Mouse (Mus musculus) liver, embryonic 14.5 days (tissue): ENCODE results near the gene Fat3. TPM values are rescaled to one million over a fixed set of nuclear protein-coding genes. Genes with fewer than 3 reads are reported as not detected.

Experiments
- ATAC-seq: fragments of 200-750 bp; cut with Nextera tagmentation; 2 replicates; pipeline ENCODE4 v1.8.0; 2017; ENCODE audit warnings: moderate number of reproducible peaks, mild to moderate bottlenecking, moderate library complexity; ENCODE audit not compliant: insufficient read depth
- DNase-seq, 3 experiments: peaks; one replicate each; pipeline ENCODE4 v3.0.0-alpha.2; 2012 to 2013; ENCODE audit warnings: low read depth in 3 of 3, low spot score in 3 of 3
- H3K27ac ChIP-seq: fragments of 300-500 bp; sonication (generic); 2 replicates; pipeline ENCODE4 v1.5.1; 2014; ENCODE audit warnings: moderate library complexity, mild to moderate bottlenecking, control low read depth, inconsistent platforms
- H3K27me3 ChIP-seq: fragments of 300-500 bp; sonication (generic); 2 replicates; pipeline ENCODE4 v1.6.1; 2014; ENCODE audit warnings: mild to moderate bottlenecking, low read length, moderate library complexity; ENCODE audit not compliant: control insufficient read depth, insufficient read depth
- H3K36me3 ChIP-seq: fragments of 300-500 bp; sonication (generic); replicated peaks from 2 replicates; pipeline ENCODE4 v1.6.1; 2014; ENCODE audit warnings: low read depth; ENCODE audit not compliant: control insufficient read depth, insufficient read depth
- H3K4me1 ChIP-seq, 2 experiments: fragments of 200-500 bp in 1 of 2; fragments of 300-500 bp in 1 of 2; sonication (generic) in 1 of 2; replicated peaks; 2 replicates each; pipeline ENCODE4 v1.6.1; 2012 to 2014; ENCODE audit warnings: antibody characterized with exemption in 1 of 2, inconsistent platforms in 1 of 2, low read length in 1 of 2; ENCODE audit not compliant: control insufficient read depth in 2 of 2, insufficient read depth in 2 of 2
- H3K4me2 ChIP-seq: fragments of 300-500 bp; sonication (generic); 2 replicates; pipeline ENCODE4 v1.6.1; 2014; ENCODE audit warnings: low read depth, mild to moderate bottlenecking, control low read depth, moderate library complexity
- H3K4me3 ChIP-seq, 2 experiments: fragments of 200-500 bp in 1 of 2; fragments of 300-500 bp in 1 of 2; sonication (generic) in 1 of 2; 2 replicates each; pipeline ENCODE4 v1.5.1; 2012 to 2014; ENCODE audit warnings: low read depth in 2 of 2, low read length in 2 of 2, mild to moderate bottlenecking in 2 of 2, control low read depth in 1 of 2, inconsistent platforms in 1 of 2, moderate library complexity in 1 of 2; ENCODE audit not compliant: insufficient read depth in 1 of 2
- H3K9ac ChIP-seq: fragments of 300-500 bp; sonication (generic); replicated peaks from 2 replicates; pipeline ENCODE4 v1.6.1; 2014; ENCODE audit warnings: mild to moderate bottlenecking, control low read depth, moderate library complexity
- H3K9me3 ChIP-seq: fragments of 300-500 bp; sonication (generic); 2 replicates; pipeline ENCODE4 v1.6.1; 2016; ENCODE audit warnings: low read length, mixed read lengths; ENCODE audit not compliant: control insufficient read depth
- CTCF ChIP-seq: IDR thresholded peaks from 2 replicates; pipeline ENCODE4 v1.5.1; 2016; ENCODE audit warnings: antibody characterized with exemption, low read depth, control low read depth
- EP300 ChIP-seq: IDR thresholded peaks from 2 replicates; pipeline ENCODE4 v1.6.1; 2016; ENCODE audit warnings: antibody characterized with exemption, low read depth
- WGBS: fragments of 180-500 bp; shearing (Covaris S2); extraction: QIAGEN DNeasy Blood & Tissue Kit; methylation state at CpG from one replicate; pipeline ENCODE4 v1.1.7; 2014; ENCODE audit not compliant: insufficient replicate concordance; 5-methylcytosine and 5-hydroxymethylcytosine counted together
- polyA plus RNA-seq, 2 experiments: library from polyadenylated mRNA; depleted of rRNA in 1 of 2; stranded (reverse) in 1 of 2; unstranded in 1 of 2; fragments of >200 nt; fragmentation: Nextera tagmentation in 1 of 2; extraction: Ambion mirVana in 1 of 2; gene quantifications; 2 replicates each; pipeline versions ENCODE4 v1.2.1 to v1.2.3; 2012 to 2014

Gene Fat3
- polyA plus RNA-seq, 2 experiments: 0.06 TPM; not detected in 1

- TF ChIP-seq EP300: no peak
- no peak for TF ChIP-seq CTCF
- DNase-seq (no peak), ATAC-seq (no peak)
- Histone ChIP-seq H3K4me3 (no peak overlapping the region), H3K36me3 (no peaks in the 10 kb centered on the region), H3K27me3 (no peaks in the 10 kb centered on the region), H3K4me2 (no peak overlapping the region), H3K4me1 (no peaks in the 10 kb centered on the region), H3K9ac (no peak overlapping the region), H3K9me3 (no peaks in the 10 kb centered on the region), H3K27ac (no peak overlapping the region)
- 66% methylated on average over 2 of the region's 2 CpGs for WGBS
Measured at GRCm38 (mm10) chr9:16256577-16257207, 244.4 kb downstream of the Fat3 start.

DNA sequence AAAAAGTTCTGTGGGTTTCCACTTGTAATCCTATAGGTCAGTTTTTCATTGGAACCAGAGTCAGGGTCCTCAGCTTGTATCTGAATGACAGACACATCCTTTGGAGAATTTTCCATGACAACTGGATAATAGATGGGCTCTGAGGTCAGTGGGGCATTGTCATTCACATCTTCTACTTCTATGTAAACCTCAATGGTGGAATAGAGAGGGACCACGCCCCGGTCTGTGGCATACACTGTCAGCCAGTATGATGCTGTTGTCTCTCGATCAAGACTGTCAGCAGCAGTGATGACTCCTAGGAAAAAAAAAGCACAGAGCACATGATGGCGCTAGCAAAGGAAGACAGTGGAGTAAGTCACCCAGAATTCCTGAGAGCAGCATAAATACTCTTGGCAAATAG, 254.3 kb downstream of the Fat3 start:
- Histone ChIP-seq H3K4me2 (no peak overlapping the region), H3K27me3 (no peaks in the 10 kb centered on the region), H3K9me3 (no peaks in the 10 kb centered on the region), H3K9ac (no peak overlapping the region), H3K36me3 (no peaks in the 10 kb centered on the region), H3K27ac (no peak overlapping the region), H3K4me3 (no peak overlapping the region), H3K4me1 (no peaks in the 10 kb centered on the region)
- no peak for TF ChIP-seq EP300
- no peak for TF ChIP-seq CTCF
- 51% methylated on average over 4 of the region's 4 CpGs for WGBS
- ATAC-seq (no peak), DNase-seq (no peak)

DNA sequence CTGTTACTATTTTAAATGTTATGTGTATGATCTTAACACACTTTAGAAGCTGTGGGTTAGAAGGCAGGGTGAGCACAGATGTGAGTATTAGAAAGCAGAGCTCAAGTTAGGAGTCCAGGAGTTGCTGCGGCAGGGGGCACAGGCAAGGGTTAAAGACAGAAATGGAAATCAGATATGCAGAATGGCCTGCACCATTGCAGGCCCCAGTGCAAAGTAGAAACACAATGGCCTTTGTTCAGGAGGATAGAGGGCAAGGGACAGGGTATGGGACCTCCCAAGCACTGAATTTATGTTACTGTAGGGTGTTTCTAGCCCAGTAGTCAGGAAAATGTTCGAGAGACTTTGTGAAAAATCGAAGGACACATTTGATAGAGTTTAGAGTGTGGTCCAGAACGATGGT, 269.5 kb downstream of the Fat3 start:
- ATAC-seq (no peak), DNase-seq (no peak)
- Histone ChIP-seq H3K27me3 (no peaks in the 10 kb centered on the region), H3K36me3 (no peaks in the 10 kb centered on the region), H3K9ac (no peak overlapping the region), H3K9me3 (no peaks in the 10 kb centered on the region), H3K4me2 (no peak overlapping the region), H3K4me1 (peaks cover 0 to 10% of the 10 kb centered on the region in 2 experiments), H3K4me3 (no peak overlapping the region), H3K27ac (no peak overlapping the region)
- TF ChIP-seq CTCF (no peak), EP300 (no peak)
- 49% methylated on average over 4 of the region's 4 CpGs for WGBS

DNA sequence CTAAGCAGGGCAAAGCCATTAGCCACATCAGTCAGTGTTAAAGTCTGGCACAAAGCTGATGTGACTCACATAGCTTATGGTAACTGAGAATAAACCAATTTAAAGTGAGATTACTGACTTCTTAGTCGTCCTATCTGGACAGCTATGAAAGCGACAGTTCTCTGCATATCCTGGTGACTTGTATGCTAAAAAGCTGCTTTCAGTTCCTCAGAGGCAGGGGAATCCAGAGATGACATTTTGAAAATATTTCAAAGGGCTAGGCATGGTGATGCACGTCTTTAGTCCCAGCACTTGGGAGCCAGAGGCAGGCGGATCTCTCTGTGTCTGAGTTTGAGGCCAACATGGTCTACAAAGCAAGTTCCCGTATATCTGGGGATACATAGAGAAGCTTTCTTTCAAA, 272.2 kb downstream of the Fat3 start:
- H3K27ac ChIP-seq: no peak overlapping the region
- no peaks in the 10 kb centered on the region for H3K27me3 ChIP-seq
- 56% methylated on average over 5 of the region's 5 CpGs for WGBS
- no peak overlapping the region for H3K4me2 ChIP-seq
- no peaks in the 10 kb centered on the region for H3K9me3 ChIP-seq
- DNase-seq: no peak
- no peaks in the 10 kb centered on the region for H3K36me3 ChIP-seq
- H3K4me1 ChIP-seq: peaks cover 0 to 10% of the 10 kb centered on the region in 2 experiments
- no peak for ATAC-seq
- H3K4me3 ChIP-seq: no peak overlapping the region
- no peak for TF ChIP-seq CTCF
- TF ChIP-seq EP300: no peak
- H3K9ac ChIP-seq: no peak overlapping the region

DNA sequence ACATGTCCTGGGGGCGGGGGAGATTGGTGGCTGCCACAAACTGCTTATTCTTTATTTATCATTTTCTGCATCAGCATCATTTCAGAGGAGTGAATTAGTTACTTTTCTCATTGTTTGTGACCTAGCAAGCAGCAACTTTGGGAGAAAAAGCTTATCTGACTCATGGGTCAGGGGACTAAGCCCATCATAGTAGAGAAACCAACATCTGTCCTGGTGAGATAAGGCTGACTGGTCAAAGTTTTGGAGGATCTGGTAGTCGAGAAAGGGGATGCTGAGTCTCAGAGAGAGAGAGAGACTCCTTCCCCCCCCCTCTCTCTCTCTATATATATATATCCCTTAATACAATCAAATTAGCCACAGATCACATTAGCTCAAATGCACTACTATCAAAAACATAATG, 273.7 kb downstream of the Fat3 start:
- H3K27me3 ChIP-seq: no peaks in the 10 kb centered on the region
- ATAC-seq: peak; percentile 61; the same call in 1 of the 2 replicates
- 16% methylated on average over 2 of the region's 2 CpGs for WGBS
- H3K9me3 ChIP-seq: no peaks in the 10 kb centered on the region
- peak in 1 of 3 experiments; percentile 16 for DNase-seq
- no peak for TF ChIP-seq CTCF
- peak; percentile 60 for TF ChIP-seq EP300
- H3K4me2 ChIP-seq: no peak overlapping the region
- peaks cover 0 to 10% of the 10 kb centered on the region in 2 experiments for H3K4me1 ChIP-seq
- no peak overlapping the region for H3K27ac ChIP-seq
- H3K4me3 ChIP-seq: no peak overlapping the region
- no peaks in the 10 kb centered on the region for H3K36me3 ChIP-seq
- H3K9ac ChIP-seq: no peak overlapping the region
